8 mouse cellular contexts compared by ENCODE assay signal in genomic region chr4:82622321-82622836, GRCm38 (mm10).
DNase-seq lines count a peak whose midpoint lies in the region; ATAC-seq and TF ChIP-seq lines count a peak whose summit lies in the region.

No protein-coding gene starts in this region.

- TF ChIP-seq CTCF in liver, postnatal 0 days (IDR thresholded peaks at IDR 0.05; ENCODE audit: low read depth) = no peak

- H3K27ac ChIP-seq in embryonic facial prominence, embryonic 14.5 days (replicated peaks; ENCODE audit: low read depth, low read length) = peak overlapping the region; percentile 87
- no peak overlapping the region for H3K27ac ChIP-seq in liver, postnatal 0 days (ENCODE audit: low read depth)

- no peak overlapping the region for H3K4me3 ChIP-seq in embryonic facial prominence, embryonic 14.5 days (ENCODE audit: low read depth, low read length)
- no peak overlapping the region for H3K4me3 ChIP-seq in liver, postnatal 0 days (ENCODE audit: low read depth, low read length)

- peaks cover 24% of the 10 kb centered on the region for H3K4me1 ChIP-seq in embryonic facial prominence, embryonic 14.5 days (ENCODE audit: control insufficient read depth, insufficient read depth, low read length)
- H3K4me1 ChIP-seq in liver, postnatal 0 days (ENCODE audit: insufficient read depth) = peaks cover 14% of the 10 kb centered on the region; the same call in 1 of the 2 replicates

- no peak overlapping the region for H3K4me2 ChIP-seq in embryonic facial prominence, embryonic 14.5 days (ENCODE audit: low read depth, low read length)
- peak overlapping the region; percentile 53 for H3K4me2 ChIP-seq in liver, postnatal 0 days (ENCODE audit: low read depth, low read length)

- H3K27me3 ChIP-seq in embryonic facial prominence, embryonic 14.5 days (replicated peaks; ENCODE audit: control insufficient read depth, insufficient read depth, low read length) = no peaks in the 10 kb centered on the region
- no peaks in the 10 kb centered on the region for H3K27me3 ChIP-seq in liver, postnatal 0 days (ENCODE audit: insufficient read depth, low read length)

- peak; percentile 40 for DNase-seq in urinary bladder, postnatal 14 days (ENCODE audit: low spot score)
- no peak for DNase-seq in urinary bladder, adult 18-20 months (ENCODE audit: low spot score in 2 of 2)
- peak; percentile 93 for DNase-seq in embryonic facial prominence, embryonic 14.5 days (ENCODE audit: low spot score)
- peak; percentile 65 to 66 for DNase-seq in heart, postnatal 10 days
- DNase-seq in kidney, postnatal 4 days = peak; percentile 78 to 85
- DNase-seq in liver, postnatal 0 days = peak; percentile 70
- peak; percentile 38 for DNase-seq in ovary, postnatal 36 days (ENCODE audit: low spot score)
- no peak for DNase-seq in thymus, postnatal 25 days

- TF ChIP-seq EP300 in liver, postnatal 0 days (IDR thresholded peaks at IDR 0.05; ENCODE audit: low read depth) = no peak

- no peaks in the 10 kb centered on the region for H3K36me3 ChIP-seq in embryonic facial prominence, embryonic 14.5 days (ENCODE audit: control insufficient read depth, insufficient read depth, low read length)
- H3K36me3 ChIP-seq in liver, postnatal 0 days (replicated peaks; ENCODE audit: insufficient read depth, low read length) = no peaks in the 10 kb centered on the region

- H3K9ac ChIP-seq in embryonic facial prominence, embryonic 14.5 days (ENCODE audit: low read depth, low read length) = no peak overlapping the region
- no peak overlapping the region for H3K9ac ChIP-seq in liver, postnatal 0 days (replicated peaks)

- ATAC-seq in embryonic facial prominence, embryonic 14.5 days (ENCODE audit: low read depth) = peak; percentile 70
- peak; percentile 43 for ATAC-seq in liver, postnatal 0 days

- 8% methylated on average over 3 of the region's 3 CpGs for WGBS in embryonic facial prominence, embryonic 14.5 days
- 2% methylated on average over 3 of the region's 3 CpGs for WGBS in liver, postnatal 0 days (ENCODE audit: insufficient replicate concordance)

- no peaks in the 10 kb centered on the region for H3K9me3 ChIP-seq in embryonic facial prominence, embryonic 14.5 days (ENCODE audit: control insufficient read depth, low read length)
- no peaks in the 10 kb centered on the region for H3K9me3 ChIP-seq in liver, postnatal 0 days (ENCODE audit: low read length)

- intact Hi-C loops in heart, postnatal 10 days (cut with DNase I) = no loop called here

Comparison
In these comparisons a context has a peak if more than half of its experiments do, and no peak if none do; other contexts are left out.
1. DNase-seq: peak in urinary bladder, postnatal 14 days (single experiment), embryonic facial prominence, embryonic 14.5 days (single experiment), heart, postnatal 10 days (2 of 2), kidney, postnatal 4 days (2 of 2), liver, postnatal 0 days (single experiment) and ovary, postnatal 36 days (single experiment); none in urinary bladder, adult 18-20 months (0 of 2) and thymus, postnatal 25 days (single experiment).